Mouse (Mus musculus) ES-E14 (cell line): ENCODE measurements around the gene Abraxas2. TPM values are rescaled to one million over a fixed set of nuclear protein-coding genes. Genes with fewer than 3 reads are reported as not detected.
A peak's percentile ranks its signal among the peaks of the same experiment; 100 is the strongest.

Experiments used
- DNase-seq: peaks from one replicate; pipeline ENCODE4 v3.0.0-alpha.2; 2013; ENCODE audit warnings: low read depth, low spot score
- H3K27ac ChIP-seq: 2 replicates; pipeline ENCODE4 v1.5.1; 2012; ENCODE audit warnings: low read depth, mild to moderate bottlenecking, low read length, moderate library complexity, mixed read lengths; ENCODE audit not compliant: poor library complexity, insufficient read depth, severe bottlenecking
- H3K36me3 ChIP-seq: 2 replicates; pipeline ENCODE4 v1.6.1; 2012; ENCODE audit warnings: mild to moderate bottlenecking, low read length, moderate library complexity, mixed read lengths; ENCODE audit not compliant: control insufficient read depth, poor library complexity, insufficient read depth, severe bottlenecking
- H3K4me1 ChIP-seq, 2 experiments: fragments of 150-350 bp in 1 of 2; sonication (generic) in 1 of 2; 2 replicates each; pipeline ENCODE4 v1.6.1; 2012; ENCODE audit warnings: low read length in 2 of 2, mild to moderate bottlenecking in 1 of 2, mixed read lengths in 1 of 2; ENCODE audit not compliant: control insufficient read depth in 2 of 2, insufficient read depth in 2 of 2, poor library complexity in 1 of 2
- H3K4me3 ChIP-seq, 2 experiments: fragments of 150-350 bp in 1 of 2; sonication (generic) in 1 of 2; 2 replicates each; pipeline ENCODE4 v1.5.1; 2012; ENCODE audit warnings: low read length in 2 of 2, low read depth in 1 of 2, mild to moderate bottlenecking in 1 of 2, mixed read lengths in 1 of 2; ENCODE audit not compliant: insufficient read depth in 1 of 2, poor library complexity in 1 of 2, severe bottlenecking in 1 of 2
- H3K9ac ChIP-seq: 2 replicates; pipeline ENCODE4 v1.6.1; 2012; ENCODE audit warnings: low read depth, mild to moderate bottlenecking, low read length, mixed read lengths; ENCODE audit not compliant: poor library complexity, insufficient read depth, severe bottlenecking
- H3K9me3 ChIP-seq: fragments of 150-350 bp; sonication (generic); 2 replicates; pipeline ENCODE4 v1.6.1; 2012; ENCODE audit warnings: low read depth, mild to moderate bottlenecking, low read length; ENCODE audit not compliant: control insufficient read depth, insufficient read depth
- CHD2 ChIP-seq: IDR thresholded peaks from 2 replicates; pipeline ENCODE4 v1.6.1; 2014; ENCODE audit warnings: mild to moderate bottlenecking, low read depth, low read length, inconsistent platforms
- HCFC1 ChIP-seq: IDR thresholded peaks from 2 replicates; pipeline ENCODE4 v1.6.1; 2012; ENCODE audit warnings: low read length, inconsistent platforms, borderline replicate concordance; ENCODE audit not compliant: insufficient read depth
- MAFK ChIP-seq: IDR thresholded peaks from 2 replicates; pipeline ENCODE4 v1.6.1; 2014; ENCODE audit warnings: mild to moderate bottlenecking, low read depth, low read length, inconsistent platforms; ENCODE audit not compliant: insufficient read depth
- ZC3H11A ChIP-seq: IDR thresholded peaks from 2 replicates; pipeline ENCODE4 v1.6.1; 2012; ENCODE audit warnings: low read depth, mild to moderate bottlenecking, inconsistent platforms, low read length, borderline replicate concordance
- ZNF384 ChIP-seq: IDR thresholded peaks from 2 replicates; pipeline ENCODE4 v1.6.1; 2012; ENCODE audit warnings: low read depth, low read length, inconsistent platforms
- in situ Hi-C, 2 experiments: fragments of 600-800 bp; cut with MboI; formaldehyde crosslinking; loops; one replicate each; pipeline ENCODE4 v1.15.1; 2025; ENCODE audit warnings: low sequenced_read_pairs in 2 of 2, inconsistent platforms in 1 of 2; ENCODE audit not compliant: unreplicated experiment in 2 of 2
- total RNA-seq: library from RNA; depleted of rRNA; stranded (reverse); fragments of 300-350 nt; gene quantifications from 2 replicates; pipeline ENCODE4 v1.2.3, GENCODE M21; 2012

Abraxas2 gene
- total RNA-seq, 1 experiment: 20.5 TPM

DNA sequence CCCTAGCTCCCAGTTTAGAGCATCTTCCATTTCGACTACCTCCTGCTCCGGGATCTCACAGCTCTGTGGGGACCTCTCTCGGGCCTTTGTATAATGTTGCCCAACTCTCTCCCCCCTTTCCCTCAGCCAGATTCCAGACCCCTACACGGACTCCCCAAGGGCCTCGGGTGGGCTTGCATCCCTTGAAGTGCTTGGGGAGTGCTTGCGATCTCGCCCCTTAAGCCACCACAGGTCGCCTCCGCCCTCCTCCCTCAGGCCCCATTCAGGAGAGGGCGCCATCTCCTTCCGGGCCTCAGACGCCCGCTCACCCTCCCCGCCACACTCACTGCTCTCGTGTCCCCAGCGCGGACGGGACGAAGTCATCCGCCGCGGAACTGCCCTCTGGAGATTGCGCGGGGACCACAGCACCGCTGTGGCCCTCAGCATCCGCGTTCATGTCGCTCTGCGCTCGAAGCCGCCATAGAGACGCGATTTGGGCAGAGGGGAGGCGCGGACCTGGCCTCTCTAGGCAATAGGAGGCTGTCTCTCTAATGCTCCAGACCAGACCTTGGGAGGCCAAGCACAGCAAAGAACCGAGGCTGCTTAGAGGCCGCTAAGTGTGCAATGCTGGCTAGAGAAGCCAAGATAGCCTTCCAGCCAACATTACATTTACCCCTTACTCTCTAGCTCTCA lies 6.7 kb upstream of the Abraxas2 start, which contains the start of gene Eef1akmt2:
Gene Eef1akmt2 (minus strand): TSS at position 501 of the 672 bp plus-strand sequence.
- peak within 1 kb of the TSS; percentile 83 to 96 for H3K4me3 ChIP-seq
- in situ Hi-C loops: no loop called here

DNA sequence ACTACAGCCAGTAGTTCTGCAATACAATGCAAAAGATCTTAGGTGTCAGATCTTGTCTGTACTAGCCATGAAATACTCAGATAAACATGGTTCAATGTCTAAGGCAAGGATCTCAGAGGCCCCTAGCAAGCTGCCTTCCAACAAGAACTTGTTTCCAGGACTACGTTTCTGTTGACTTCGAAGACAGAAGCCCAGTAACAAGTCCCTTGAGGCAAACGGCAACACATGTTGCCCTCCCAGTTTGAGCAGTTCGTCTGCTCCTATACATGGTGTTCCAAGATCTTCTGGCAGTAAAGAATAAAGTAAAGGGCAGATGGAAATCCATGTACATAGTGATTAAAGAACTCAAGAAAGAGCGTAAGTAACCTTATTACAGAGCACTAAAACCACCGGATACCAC lies 5.7 kb upstream of the Abraxas2 start:
- no peak overlapping the region for H3K27ac ChIP-seq
- DNase-seq: no peak
- no peaks in the 10 kb centered on the region for H3K9me3 ChIP-seq
- no peak overlapping the region for H3K9ac ChIP-seq
- in situ Hi-C loops: no loop called here
- no peak overlapping the region for H3K4me3 ChIP-seq
- TF ChIP-seq HCFC1: no peak
- TF ChIP-seq CHD2: no peak
- no peak for TF ChIP-seq MAFK
- TF ChIP-seq ZC3H11A: no peak
- no peak for TF ChIP-seq ZNF384
- H3K4me1 ChIP-seq: 0 out of 4 replicates have a peak, but pooled peaks cover 0 to 2% of the 10 kb centered on the region in 2 experiments
- peaks cover 2% of the 10 kb centered on the region; the same call in 1 of the 2 replicates for H3K36me3 ChIP-seq

More for the DNA sequence above, 6.7 kb upstream of the Abraxas2 start, which contains the start of gene Eef1akmt2:
- Histone ChIP-seq H3K36me3 (peaks cover 2% of the 10 kb centered on the region; the same call in 1 of the 2 replicates), H3K27ac (peak within 1 kb of the TSS; percentile 50; the same call in 1 of the 2 replicates), H3K4me1 (0 out of 4 replicates have a peak, but pooled peaks cover 0 to 2% of the 10 kb centered on the region in 2 experiments), H3K9ac (peak within 1 kb of the TSS; percentile 91), H3K9me3 (no peaks in the 10 kb centered on the region)
- TF ChIP-seq ZNF384 (no peak), MAFK (no peak), HCFC1 (peak; percentile 61), CHD2 (no peak), ZC3H11A (no peak)
- peak; percentile 75 for DNase-seq

DNA sequence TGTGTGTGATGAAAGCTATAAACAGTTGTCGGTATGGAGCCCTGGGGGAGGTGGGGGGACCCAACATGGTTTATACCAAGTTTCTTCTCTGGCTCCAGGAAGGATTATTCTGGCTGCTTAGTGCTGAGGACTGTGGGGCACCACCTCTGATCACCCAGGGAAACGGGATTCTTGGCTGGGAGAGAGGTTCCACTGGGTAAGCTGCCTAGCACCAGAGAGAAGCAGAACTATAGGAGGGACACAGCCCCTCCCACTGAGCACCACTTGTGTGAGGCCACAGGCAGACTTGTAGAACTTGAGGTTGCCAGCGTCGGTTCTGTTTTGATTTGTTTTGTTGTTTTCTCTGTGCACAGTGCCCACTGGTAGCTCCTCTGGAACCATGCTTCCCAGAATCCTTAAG lies 5.1 kb upstream of the Abraxas2 start:
- Histone ChIP-seq H3K4me1 (0 out of 4 replicates have a peak, but pooled peaks cover 0 to 2% of the 10 kb centered on the region in 2 experiments), H3K9me3 (no peaks in the 10 kb centered on the region), H3K9ac (no peak overlapping the region), H3K36me3 (peaks cover 2% of the 10 kb centered on the region; the same call in 1 of the 2 replicates), H3K27ac (no peak overlapping the region), H3K4me3 (no peak overlapping the region)
- in situ Hi-C loops: no loop called here
- no peak for DNase-seq
- TF ChIP-seq MAFK (no peak), CHD2 (no peak), ZC3H11A (no peak), HCFC1 (no peak), ZNF384 (no peak)

DNA sequence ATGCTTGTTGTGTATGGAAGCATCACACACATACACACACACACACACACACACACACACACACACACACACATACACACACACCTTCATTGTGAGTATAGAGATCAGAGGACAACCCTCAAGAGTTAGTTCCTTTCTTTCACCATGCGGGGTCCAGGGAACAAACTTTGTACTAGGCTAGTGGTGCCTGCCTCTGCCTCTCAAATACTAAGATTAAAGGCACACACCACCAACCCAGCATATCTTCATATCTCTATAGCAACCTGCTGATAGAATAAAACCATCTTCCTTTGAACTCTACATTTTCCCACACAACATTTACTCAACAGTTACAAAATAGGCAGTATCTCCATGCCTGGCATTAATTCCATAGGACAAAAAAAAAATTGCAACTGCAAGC lies 2.9 kb upstream of the Abraxas2 start:
- no peak overlapping the region for H3K9ac ChIP-seq
- H3K4me1 ChIP-seq: 0 out of 4 replicates have a peak, but pooled peaks cover 0 to 2% of the 10 kb centered on the region in 2 experiments
- TF ChIP-seq MAFK (no peak), ZC3H11A (no peak), CHD2 (no peak), ZNF384 (no peak), HCFC1 (no peak)
- no peaks in the 10 kb centered on the region for H3K36me3 ChIP-seq
- no peaks in the 10 kb centered on the region for H3K9me3 ChIP-seq
- H3K4me3 ChIP-seq: no peak overlapping the region
- no peak for DNase-seq
- H3K27ac ChIP-seq: no peak overlapping the region
- in situ Hi-C loops: no loop called here
